Mouse (Mus musculus) midbrain, embryonic 15.5 days (tissue): ENCODE measurements around the gene Csn3. TPM values are rescaled to one million over a fixed set of nuclear protein-coding genes. Genes with fewer than 3 reads are reported as not detected.

Experiments
- ATAC-seq: fragments of 200-750 bp; cut with Nextera tagmentation; replicated peaks from 2 replicates; pipeline ENCODE4 v1.8.0; 2017; ENCODE audit warnings: moderate TSS enrichment
- H3K27ac ChIP-seq: fragments of 300-500 bp; sonication (generic); 2 replicates; pipeline ENCODE4 v1.5.1; 2015; ENCODE audit warnings: mild to moderate bottlenecking, inconsistent platforms
- H3K27me3 ChIP-seq: fragments of 300-500 bp; sonication (generic); replicated peaks from 2 replicates; pipeline ENCODE4 v1.6.1; 2015; ENCODE audit warnings: inconsistent platforms
- H3K36me3 ChIP-seq: fragments of 300-500 bp; sonication (generic); replicated peaks from 2 replicates; pipeline ENCODE4 v1.6.1; 2015; ENCODE audit warnings: inconsistent platforms
- H3K4me1 ChIP-seq: fragments of 300-500 bp; sonication (generic); 2 replicates; pipeline ENCODE4 v1.6.1; 2015; ENCODE audit warnings: inconsistent platforms
- H3K4me2 ChIP-seq: fragments of 300-500 bp; sonication (generic); 2 replicates; pipeline ENCODE4 v1.6.1; 2015; ENCODE audit warnings: inconsistent platforms, mild to moderate bottlenecking, moderate library complexity
- H3K4me3 ChIP-seq: fragments of 300-500 bp; sonication (generic); 2 replicates; pipeline ENCODE4 v1.5.1; 2015; ENCODE audit warnings: mild to moderate bottlenecking, inconsistent platforms
- H3K9ac ChIP-seq: fragments of 300-500 bp; sonication (generic); 2 replicates; pipeline ENCODE4 v1.6.1; 2015; ENCODE audit warnings: mild to moderate bottlenecking, inconsistent platforms
- H3K9me3 ChIP-seq: fragments of 300-500 bp; sonication (generic); 2 replicates; pipeline ENCODE4 v1.6.1; 2016; ENCODE audit warnings: inconsistent platforms
- WGBS: fragments of 180-500 bp; shearing (Covaris S2); methylation state at CpG from one replicate; pipeline ENCODE4 v1.1.7; 2015; ENCODE audit warnings: mixed read lengths; 5-methylcytosine and 5-hydroxymethylcytosine counted together
- polyA plus RNA-seq: library from polyadenylated mRNA; unstranded; fragments of >200 nt; fragmentation: Nextera tagmentation; extraction: Ambion mirVana; gene quantifications from 2 replicates; pipeline ENCODE4 v1.2.1, GENCODE M21; 2015

The Csn3 gene
- not detected in 2 replicates for polyA plus RNA-seq

GRCm38 (mm10) chr5:87925372-87925771 lies at the start of gene Csn3:
Csn3 (plus strand) TSS chr5:87925579.
- no peaks in the 10 kb centered on the region for H3K27me3 ChIP-seq
- H3K4me3 ChIP-seq: no peak within 1 kb of the TSS
- no peaks in the 10 kb centered on the region for H3K9me3 ChIP-seq
- no peak within 1 kb of the TSS for H3K27ac ChIP-seq
- no peak within 1 kb of the TSS for H3K9ac ChIP-seq
- H3K36me3 ChIP-seq: no peaks in the 10 kb centered on the region
- H3K4me1 ChIP-seq: no peaks in the 10 kb centered on the region
- no peak within 1 kb of the TSS for H3K4me2 ChIP-seq
- 33% methylated on average over 5 of the region's 5 CpGs for WGBS
- ATAC-seq: no peak

DNA sequence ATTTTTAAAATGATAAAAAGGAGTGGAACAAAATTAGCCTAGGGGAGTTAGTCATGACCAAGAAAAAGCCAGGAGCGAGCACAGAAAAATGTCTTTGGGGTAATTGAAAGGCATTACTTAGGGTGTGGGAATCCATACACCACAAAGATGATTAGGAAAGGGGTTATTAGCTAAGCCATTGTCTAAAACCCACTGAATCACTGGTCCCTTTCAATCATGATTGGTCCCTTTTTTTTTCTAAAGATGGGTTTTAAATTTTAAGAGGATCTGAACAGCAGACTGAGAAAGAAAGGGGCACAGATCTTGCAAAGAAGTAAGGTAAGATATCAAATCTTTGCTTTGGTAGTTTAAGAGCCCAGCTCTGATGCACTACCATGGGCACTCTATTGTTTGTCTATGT lies 40.6 kb upstream of the Csn3 start, which contains the start of gene Odam:
Odam (plus strand) TSS at position 301 of the 400 bp plus-strand sequence.
- no peaks in the 10 kb centered on the region for H3K9me3 ChIP-seq
- ATAC-seq: no peak
- no peak within 1 kb of the TSS for H3K27ac ChIP-seq
- H3K4me1 ChIP-seq: no peaks in the 10 kb centered on the region
- WGBS: 92% methylated on average over 1 of the region's 1 CpGs
- H3K27me3 ChIP-seq: no peaks in the 10 kb centered on the region
- H3K4me3 ChIP-seq: no peak within 1 kb of the TSS
- H3K36me3 ChIP-seq: no peaks in the 10 kb centered on the region
- H3K4me2 ChIP-seq: no peak within 1 kb of the TSS
- H3K9ac ChIP-seq: no peak within 1 kb of the TSS

DNA sequence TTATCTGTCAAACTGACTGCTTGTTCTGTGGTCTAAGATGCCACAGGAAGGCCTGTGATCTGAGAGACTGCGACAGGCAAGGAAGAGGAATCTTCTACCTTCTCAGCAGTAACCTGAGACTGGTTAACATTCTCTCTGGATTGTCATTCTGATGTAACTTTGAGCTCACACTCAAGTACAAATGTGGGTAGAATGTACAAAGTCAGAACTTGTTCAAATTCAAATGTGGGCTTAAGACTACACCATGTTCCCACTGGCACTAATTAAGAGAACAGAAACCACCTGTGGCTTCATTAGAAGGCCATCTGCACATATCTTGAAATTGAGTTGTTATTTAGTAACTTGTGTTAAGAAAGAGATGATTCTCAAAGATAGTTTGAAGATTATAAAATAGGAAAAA lies 6.2 kb downstream of the Csn3 start:
- Histone ChIP-seq H3K4me1 (no peaks in the 10 kb centered on the region), H3K4me2 (no peak overlapping the region), H3K4me3 (no peak overlapping the region), H3K36me3 (no peaks in the 10 kb centered on the region), H3K27me3 (no peaks in the 10 kb centered on the region), H3K27ac (no peak overlapping the region), H3K9ac (no peak overlapping the region), H3K9me3 (no peaks in the 10 kb centered on the region)
- WGBS: 55% methylated on average over 1 of the region's 1 CpGs
- ATAC-seq: no peak

DNA sequence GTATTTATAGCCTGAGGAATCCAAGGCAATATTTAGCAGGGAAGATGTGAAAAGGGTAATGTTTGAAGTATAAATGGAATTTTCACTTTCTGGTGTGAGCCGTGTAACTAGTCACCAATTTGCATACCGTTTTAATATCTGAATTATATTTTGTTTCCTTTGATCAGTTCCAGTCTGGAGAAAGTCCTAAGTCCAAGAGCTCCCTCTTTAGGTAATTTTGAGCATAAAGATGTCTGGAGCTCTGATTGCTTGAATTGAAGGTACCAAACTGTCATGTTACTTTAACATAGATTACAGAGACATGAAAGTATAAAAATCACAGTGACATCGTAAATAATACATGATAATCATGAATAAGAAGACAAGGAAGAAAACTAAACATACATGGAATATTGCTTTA lies 15.4 kb downstream of the Csn3 start:
- Histone ChIP-seq H3K4me1 (no peaks in the 10 kb centered on the region), H3K36me3 (no peaks in the 10 kb centered on the region), H3K9ac (no peak overlapping the region), H3K4me3 (no peak overlapping the region), H3K27me3 (no peaks in the 10 kb centered on the region), H3K4me2 (no peak overlapping the region), H3K27ac (no peak overlapping the region), H3K9me3 (no peaks in the 10 kb centered on the region)
- ATAC-seq: 0 out of 2 replicates have a peak, but pooled peaks have one; percentile 73
- WGBS: 42% methylated on average over 3 of the region's 3 CpGs

DNA sequence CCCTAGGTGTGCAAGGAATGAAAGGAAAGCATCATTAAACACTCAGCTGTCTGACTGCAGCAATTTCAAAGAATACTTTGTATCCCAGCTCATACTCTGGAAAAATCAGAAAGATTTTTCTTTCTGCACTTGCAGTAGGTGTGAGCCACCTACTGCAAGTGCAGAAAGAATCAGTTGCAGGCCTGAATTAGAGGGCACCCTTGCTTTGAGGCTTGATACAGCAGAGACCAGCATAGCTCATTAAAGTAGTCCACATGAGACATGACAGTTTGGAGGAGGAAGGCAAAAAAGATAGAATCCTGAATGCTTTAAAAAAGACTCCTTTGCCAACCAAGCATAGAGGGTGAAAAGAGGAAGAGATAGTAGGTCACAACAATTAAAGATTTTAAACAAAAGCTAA lies 17.1 kb downstream of the Csn3 start:
- no peaks in the 10 kb centered on the region for H3K36me3 ChIP-seq
- H3K27me3 ChIP-seq: no peaks in the 10 kb centered on the region
- H3K9me3 ChIP-seq: no peaks in the 10 kb centered on the region
- no peak overlapping the region for H3K27ac ChIP-seq
- no peak overlapping the region for H3K9ac ChIP-seq
- H3K4me1 ChIP-seq: no peaks in the 10 kb centered on the region
- ATAC-seq: peak; percentile 80; the same call in 1 of the 2 replicates
- H3K4me3 ChIP-seq: no peak overlapping the region
- H3K4me2 ChIP-seq: no peak overlapping the region

- no peak for ATAC-seq
- Histone ChIP-seq H3K27me3 (no peaks in the 10 kb centered on the region), H3K27ac (no peak overlapping the region), H3K4me1 (no peaks in the 10 kb centered on the region), H3K4me2 (no peak overlapping the region), H3K36me3 (no peaks in the 10 kb centered on the region), H3K4me3 (no peak overlapping the region), H3K9ac (no peak overlapping the region), H3K9me3 (no peaks in the 10 kb centered on the region)
These were observed 26.5 kb downstream of the Csn3 start for GRCm38 (mm10) chr5:87951836-87952235.

DNA sequence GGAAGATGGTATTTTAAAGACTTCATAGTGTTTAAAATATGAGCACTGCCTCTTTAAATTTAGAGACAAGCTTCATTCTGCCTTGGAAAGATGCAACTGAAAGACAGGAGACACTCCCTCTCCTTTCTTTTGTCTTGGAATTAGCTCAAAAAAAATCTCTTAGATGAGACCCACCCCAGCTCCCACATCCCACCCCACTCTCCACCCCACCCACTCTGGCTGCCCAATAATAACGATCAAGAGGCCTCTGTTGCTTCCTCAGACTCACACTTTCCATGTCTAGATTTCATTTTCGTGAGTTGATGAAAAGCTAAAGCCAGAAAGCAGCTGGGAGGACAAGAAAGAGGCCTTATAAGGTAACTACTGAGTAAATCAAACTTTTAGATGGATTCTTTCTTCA lies 43.8 kb downstream of the Csn3 start, which contains the start of the genes 2310003L06Rik and Gm28434:
2310003L06Rik (plus strand) TSS at position 259 of the 400 bp plus-strand sequence.
Gm28434 (plus strand) TSS at position 317 of the 400 bp plus-strand sequence.
- Histone ChIP-seq H3K4me3 (no peak within 1 kb of the TSS), H3K4me2 (no peak within 1 kb of the TSS), H3K4me1 (no peaks in the 10 kb centered on the region), H3K27ac (no peak within 1 kb of the TSS), H3K9me3 (no peaks in the 10 kb centered on the region), H3K9ac (no peak within 1 kb of the TSS), H3K27me3 (no peaks in the 10 kb centered on the region), H3K36me3 (no peaks in the 10 kb centered on the region)
- ATAC-seq: no peak
- 52% methylated on average over 2 of the region's 2 CpGs for WGBS

DNA sequence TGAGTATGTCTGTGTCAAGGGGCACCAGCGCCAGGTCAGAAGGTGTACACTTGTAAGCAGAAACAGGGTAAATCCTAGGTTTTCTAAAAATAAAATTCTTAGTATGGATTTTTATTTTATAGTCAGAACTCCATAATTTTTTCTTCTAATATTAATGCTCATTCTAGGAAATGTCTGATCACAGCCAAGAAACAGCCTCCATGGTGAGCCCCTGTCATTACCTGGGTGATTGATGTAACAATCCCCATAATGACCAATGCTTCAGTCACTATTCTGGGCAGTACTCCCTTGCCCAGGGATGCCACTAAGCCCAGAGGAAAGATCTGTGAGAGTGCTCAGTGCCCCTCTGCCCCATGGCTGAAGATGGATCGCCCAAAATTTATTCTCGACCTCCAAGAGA lies 53.8 kb downstream of the Csn3 start, which contains the start of gene Cabs1:
Cabs1 (plus strand) TSS at position 301 of the 400 bp plus-strand sequence.
- no peak for ATAC-seq
- Histone ChIP-seq H3K9me3 (no peaks in the 10 kb centered on the region), H3K36me3 (no peaks in the 10 kb centered on the region), H3K27ac (no peak within 1 kb of the TSS), H3K4me3 (no peak within 1 kb of the TSS), H3K4me1 (no peaks in the 10 kb centered on the region), H3K27me3 (no peaks in the 10 kb centered on the region), H3K9ac (no peak within 1 kb of the TSS), H3K4me2 (no peak within 1 kb of the TSS)
- WGBS: 94% methylated on average over 3 of the region's 3 CpGs

Other genes starting within 250 kb of the Csn3 start
- gene Csn2, start 225.9 kb upstream of the Csn3 start, polyA plus RNA-seq: not detected in 2 replicates
- gene Csn1s2a, start 151.0 kb upstream of the Csn3 start, polyA plus RNA-seq: not detected in 2 replicates
- not detected in 2 replicates for gene Csn1s2b, start 117.5 kb upstream of the Csn3 start, polyA plus RNA-seq
- not detected in 2 replicates for gene Prr27, start 99.9 kb upstream of the Csn3 start, polyA plus RNA-seq
- not detected in 2 replicates for gene Odam, start 40.5 kb upstream of the Csn3 start, polyA plus RNA-seq
- gene 2310003L06Rik, start 43.9 kb downstream of the Csn3 start, polyA plus RNA-seq: not detected in 2 replicates
- not detected in 2 replicates for gene Gm28434, start 43.9 kb downstream of the Csn3 start, polyA plus RNA-seq
- gene Cabs1, start 53.9 kb downstream of the Csn3 start, polyA plus RNA-seq: not detected in 2 replicates
- gene Smr3a, start 77.0 kb downstream of the Csn3 start, polyA plus RNA-seq: not detected in 2 replicates
- not detected in 2 replicates for gene Smr2, start 161.0 kb downstream of the Csn3 start, polyA plus RNA-seq
- not detected in 2 replicates for gene Gm11116, start 186.0 kb downstream of the Csn3 start, polyA plus RNA-seq
- gene Gm11115, start 228.5 kb downstream of the Csn3 start, polyA plus RNA-seq: not detected in 2 replicates